Mouse (Mus musculus): ENCODE measurements around the gene Jade3. TPM values are rescaled to one million over a fixed set of nuclear protein-coding genes. Genes with fewer than 3 reads are reported as not detected.

Gene Jade3
- total RNA-seq, 1 experiment, result 23.1 TPM

GRCm38 (mm10) chrX:20548011-20548879 lies 122.8 kb downstream of the Jade3 start:
- H3K4me3 ChIP-seq (ENCODE audit: insufficient read depth in 1 of 2, low read depth in 1 of 2, low read length in 2 of 2, poor library complexity in 1 of 2, severe bottlenecking in 1 of 2), result peak overlapping the region; percentile 16 to 43; a peak in 3 of 4 replicates
- H3K9ac ChIP-seq (ENCODE audit: insufficient read depth, low read depth, low read length, poor library complexity, severe bottlenecking), result peak overlapping the region; percentile 59
- H3K27ac ChIP-seq (ENCODE audit: insufficient read depth, low read depth, low read length, poor library complexity, severe bottlenecking), result no peak overlapping the region
- H3K9me3 ChIP-seq (ENCODE audit: control insufficient read depth, insufficient read depth, low read depth, low read length), result no peaks in the 10 kb centered on the region
- H3K4me1 ChIP-seq (ENCODE audit: control insufficient read depth in 2 of 2, insufficient read depth in 2 of 2, low read length in 2 of 2, poor library complexity in 1 of 2), result no peaks in the 10 kb centered on the region
- DNase-seq (ENCODE audit: low read depth, low spot score), result peak; percentile 4
- TF ChIP-seq ZNF384 (IDR thresholded peaks at IDR 0.05; ENCODE audit: low read depth, low read length), result no peak
- no peak for TF ChIP-seq MAFK (IDR thresholded peaks at IDR 0.05; ENCODE audit: insufficient read depth, low read depth, low read length)
- no peak for TF ChIP-seq CHD2 (IDR thresholded peaks at IDR 0.05; ENCODE audit: low read depth, low read length)
- no peak for TF ChIP-seq HCFC1 (IDR thresholded peaks at IDR 0.05; ENCODE audit: borderline replicate concordance, insufficient read depth, low read length)
- no peak for TF ChIP-seq ZC3H11A (IDR thresholded peaks at IDR 0.05; ENCODE audit: borderline replicate concordance, low read depth, low read length)
- in situ Hi-C loops (cut with MboI; ENCODE audit: low sequenced_read_pairs in 2 of 2, unreplicated experiment in 2 of 2), result no loop called here
- H3K36me3 ChIP-seq (ENCODE audit: control insufficient read depth, insufficient read depth, low read length, poor library complexity, severe bottlenecking), result no peaks in the 10 kb centered on the region

- TF ChIP-seq ZC3H11A (IDR thresholded peaks at IDR 0.05; ENCODE audit: borderline replicate concordance, low read depth, low read length), result no peak
- no peak for TF ChIP-seq ZNF384 (IDR thresholded peaks at IDR 0.05; ENCODE audit: low read depth, low read length)
- no peak for TF ChIP-seq MAFK (IDR thresholded peaks at IDR 0.05; ENCODE audit: insufficient read depth, low read depth, low read length)
- TF ChIP-seq HCFC1 (IDR thresholded peaks at IDR 0.05; ENCODE audit: borderline replicate concordance, insufficient read depth, low read length), result no peak
- no peak for TF ChIP-seq CHD2 (IDR thresholded peaks at IDR 0.05; ENCODE audit: low read depth, low read length)
- H3K36me3 ChIP-seq (ENCODE audit: control insufficient read depth, insufficient read depth, low read length, poor library complexity, severe bottlenecking), result no peaks in the 10 kb centered on the region
- no peaks in the 10 kb centered on the region for H3K9me3 ChIP-seq (ENCODE audit: control insufficient read depth, insufficient read depth, low read depth, low read length)
- no peak overlapping the region for H3K4me3 ChIP-seq (ENCODE audit: insufficient read depth in 1 of 2, low read depth in 1 of 2, low read length in 2 of 2, poor library complexity in 1 of 2, severe bottlenecking in 1 of 2)
- H3K27ac ChIP-seq (ENCODE audit: insufficient read depth, low read depth, low read length, poor library complexity, severe bottlenecking), result no peak overlapping the region
- in situ Hi-C loops (cut with MboI; ENCODE audit: low sequenced_read_pairs in 2 of 2, unreplicated experiment in 2 of 2), result no loop called here
- H3K4me1 ChIP-seq (ENCODE audit: control insufficient read depth in 2 of 2, insufficient read depth in 2 of 2, low read length in 2 of 2, poor library complexity in 1 of 2), result no peaks in the 10 kb centered on the region
- no peak for DNase-seq (ENCODE audit: low read depth, low spot score)
- no peak overlapping the region for H3K9ac ChIP-seq (ENCODE audit: insufficient read depth, low read depth, low read length, poor library complexity, severe bottlenecking)
These were observed 123.5 kb downstream of the Jade3 start for GRCm38 (mm10) chrX:20548880-20549440.

- H3K36me3 ChIP-seq (ENCODE audit: control insufficient read depth, insufficient read depth, low read length, poor library complexity, severe bottlenecking), result no peaks in the 10 kb centered on the region
- H3K9ac ChIP-seq (ENCODE audit: insufficient read depth, low read depth, low read length, poor library complexity, severe bottlenecking), result no peak within 1 kb of the TSS
- TF ChIP-seq ZNF384 (IDR thresholded peaks at IDR 0.05; ENCODE audit: low read depth, low read length), result no peak
- TF ChIP-seq MAFK (IDR thresholded peaks at IDR 0.05; ENCODE audit: insufficient read depth, low read depth, low read length), result no peak
- no peak for TF ChIP-seq CHD2 (IDR thresholded peaks at IDR 0.05; ENCODE audit: low read depth, low read length)
- TF ChIP-seq HCFC1 (IDR thresholded peaks at IDR 0.05; ENCODE audit: borderline replicate concordance, insufficient read depth, low read length), result no peak
- TF ChIP-seq ZC3H11A (IDR thresholded peaks at IDR 0.05; ENCODE audit: borderline replicate concordance, low read depth, low read length), result no peak
- no peaks in the 10 kb centered on the region for H3K4me1 ChIP-seq (ENCODE audit: control insufficient read depth in 2 of 2, insufficient read depth in 2 of 2, low read length in 2 of 2, poor library complexity in 1 of 2)
- H3K27ac ChIP-seq (ENCODE audit: insufficient read depth, low read depth, low read length, poor library complexity, severe bottlenecking), result no peak within 1 kb of the TSS
- H3K4me3 ChIP-seq (ENCODE audit: insufficient read depth in 1 of 2, low read depth in 1 of 2, low read length in 2 of 2, poor library complexity in 1 of 2, severe bottlenecking in 1 of 2), result peak within 1 kb of the TSS in 1 of 2 experiments; percentile 16; a peak in 1 of 4 replicates
- DNase-seq (ENCODE audit: low read depth, low spot score), result no peak
- no peaks in the 10 kb centered on the region for H3K9me3 ChIP-seq (ENCODE audit: control insufficient read depth, insufficient read depth, low read depth, low read length)
- in situ Hi-C loops (cut with MboI; ENCODE audit: low sequenced_read_pairs in 2 of 2, unreplicated experiment in 2 of 2), result no loop called here
These were observed 124.0 kb downstream of the Jade3 start, which contains the start of gene Rgn for GRCm38 (mm10) chrX:20549532-20549931. Gene Rgn, plus strand, starts transcription at chrX:20549787.

- in situ Hi-C loops (cut with MboI; ENCODE audit: low sequenced_read_pairs in 2 of 2, unreplicated experiment in 2 of 2), result no loop called here
- Histone ChIP-seq H3K9me3 (ENCODE audit: control insufficient read depth, insufficient read depth, low read depth, low read length) (no peaks in the 10 kb centered on the region), H3K36me3 (ENCODE audit: control insufficient read depth, insufficient read depth, low read length, poor library complexity, severe bottlenecking) (no peaks in the 10 kb centered on the region), H3K4me3 (ENCODE audit: insufficient read depth in 1 of 2, low read depth in 1 of 2, low read length in 2 of 2, poor library complexity in 1 of 2, severe bottlenecking in 1 of 2) (no peak overlapping the region), H3K4me1 (ENCODE audit: control insufficient read depth in 2 of 2, insufficient read depth in 2 of 2, low read length in 2 of 2, poor library complexity in 1 of 2) (no peaks in the 10 kb centered on the region), H3K9ac (ENCODE audit: insufficient read depth, low read depth, low read length, poor library complexity, severe bottlenecking) (no peak overlapping the region), H3K27ac (ENCODE audit: insufficient read depth, low read depth, low read length, poor library complexity, severe bottlenecking) (no peak overlapping the region)
- no peak for DNase-seq (ENCODE audit: low read depth, low spot score)
- TF ChIP-seq ZC3H11A (IDR thresholded peaks at IDR 0.05; ENCODE audit: borderline replicate concordance, low read depth, low read length), result no peak
- no peak for TF ChIP-seq CHD2 (IDR thresholded peaks at IDR 0.05; ENCODE audit: low read depth, low read length)
- no peak for TF ChIP-seq HCFC1 (IDR thresholded peaks at IDR 0.05; ENCODE audit: borderline replicate concordance, insufficient read depth, low read length)
- no peak for TF ChIP-seq MAFK (IDR thresholded peaks at IDR 0.05; ENCODE audit: insufficient read depth, low read depth, low read length)
- no peak for TF ChIP-seq ZNF384 (IDR thresholded peaks at IDR 0.05; ENCODE audit: low read depth, low read length)
These were observed 126.7 kb downstream of the Jade3 start for GRCm38 (mm10) chrX:20552199-20552598.

All from ES-E14 (cell line).